Mouse (Mus musculus) retina, postnatal 1 day (tissue): ENCODE measurements at regions not wholly inside any gene's neighbourhood (a gene's known extent, or its start where the extent isn't known, plus 50 kb on each side); places are given as distances from the start of the nearest gene placed in this dataset.

Source experiments
- DNase-seq: peaks from one replicate; pipeline ENCODE4 v3.0.0-alpha.2; 2012

DNA sequence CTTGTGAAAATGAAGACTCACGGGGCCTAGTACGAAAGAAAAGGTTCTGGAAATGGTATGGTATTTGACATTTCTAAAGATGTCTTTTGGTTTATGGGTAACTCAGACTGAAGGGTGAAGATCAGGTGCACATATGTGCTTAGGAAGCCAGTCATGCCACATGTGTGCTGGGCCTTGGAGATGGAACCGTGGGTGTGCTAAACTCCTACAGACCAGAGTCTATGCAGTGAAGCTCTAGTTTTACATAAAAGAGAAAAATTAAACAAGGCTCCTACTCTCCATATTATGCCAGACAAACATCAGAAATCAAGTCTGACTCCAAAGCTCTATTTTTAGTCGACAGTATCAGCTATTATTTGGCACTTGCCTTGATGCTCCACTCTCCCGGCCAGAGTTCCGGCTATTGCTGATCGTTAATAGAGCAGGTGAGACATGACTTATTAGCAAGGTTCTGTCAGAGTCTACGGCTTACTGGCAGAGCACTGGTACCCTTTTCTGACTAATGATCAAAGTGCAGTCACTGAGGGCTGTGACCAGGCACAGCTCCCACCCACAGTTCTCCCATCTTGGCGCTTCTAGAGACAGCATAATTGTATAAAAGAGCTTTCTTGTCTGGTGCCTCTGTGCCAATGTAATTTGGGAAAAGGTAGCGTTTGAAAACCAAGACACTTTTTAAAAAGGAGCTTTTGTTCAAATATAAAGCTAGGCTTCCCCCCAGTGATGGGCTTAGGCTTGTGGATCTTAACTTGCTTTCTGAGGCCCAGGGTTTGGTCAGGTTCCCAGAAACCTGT, 119.2 kb upstream of the Ccdc122 start:
- no peak for DNase-seq

DNA sequence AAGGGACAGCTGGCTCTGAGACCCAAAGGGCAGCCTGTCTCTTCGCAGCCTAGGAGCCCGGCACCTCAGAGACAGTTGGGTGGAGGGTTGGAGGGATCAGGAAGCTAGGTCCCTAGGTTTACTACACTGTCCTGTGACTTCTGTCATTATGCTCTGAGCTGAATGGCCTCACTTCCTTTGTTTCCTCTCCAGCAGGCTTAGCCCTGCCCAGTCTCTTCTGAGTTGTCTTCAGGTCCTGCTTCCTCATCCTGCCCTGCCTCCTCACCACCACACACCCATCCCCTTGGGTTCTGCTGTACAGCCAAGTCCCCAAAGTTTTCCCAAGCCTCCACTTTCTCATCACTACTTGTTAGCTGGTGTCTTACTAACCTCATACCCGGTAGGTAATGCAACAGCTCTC, 122.7 kb upstream of the Ccdc122 start:
- no peak for DNase-seq

DNA sequence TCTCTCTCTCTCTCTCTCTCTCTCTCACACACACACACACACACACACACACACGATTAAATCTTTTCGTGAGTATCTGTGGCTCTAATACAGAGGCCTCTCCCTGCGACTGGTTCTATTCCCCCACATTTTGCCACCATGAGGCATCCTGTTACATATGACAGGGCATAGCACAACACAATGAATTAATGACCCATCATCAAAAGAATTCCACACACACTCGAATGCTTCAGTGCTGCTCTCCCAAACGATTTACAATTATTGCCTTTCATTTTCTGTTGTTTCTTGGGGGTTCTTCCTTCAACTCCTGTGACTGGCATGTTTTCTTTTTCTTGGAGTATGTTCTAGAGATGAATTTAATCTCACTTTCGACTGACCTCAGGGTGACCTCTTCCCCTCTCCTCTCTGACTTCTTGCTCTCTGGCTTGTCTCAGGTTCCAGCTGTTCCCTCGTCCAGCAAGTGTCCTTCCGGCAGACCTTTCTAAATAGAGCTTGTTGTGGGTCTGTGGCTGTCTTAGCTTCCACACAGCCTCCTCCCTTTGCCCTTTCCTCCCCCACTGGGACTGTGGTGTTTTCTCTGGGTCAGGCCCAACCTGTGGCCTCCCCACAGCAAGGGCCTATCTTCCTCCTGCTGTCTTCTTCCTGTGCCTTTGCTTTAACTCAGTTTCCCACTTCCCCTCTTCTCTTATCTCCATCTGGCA, 124.1 kb upstream of the Ccdc122 start:
- DNase-seq, result no peak

DNA sequence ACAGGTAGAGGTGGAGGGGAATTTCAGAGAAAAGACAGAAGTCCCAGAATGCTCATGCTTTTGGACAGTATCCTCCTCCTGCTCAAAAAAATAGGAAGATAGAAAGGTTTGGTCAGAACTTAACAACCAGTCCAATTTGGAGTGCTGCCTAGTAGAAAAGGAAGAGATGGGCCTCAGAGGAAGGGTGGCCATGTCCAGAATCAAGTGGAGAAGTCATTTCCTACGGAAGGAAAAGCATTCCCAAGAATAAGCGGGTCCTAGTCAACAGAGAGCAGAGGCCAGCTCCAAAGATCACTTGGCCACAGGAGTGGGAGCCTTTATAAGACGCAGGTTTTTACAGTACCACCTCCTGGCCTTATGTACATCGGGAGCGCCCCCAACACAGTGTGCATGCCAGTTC, 125.3 kb upstream of the Ccdc122 start:
- DNase-seq, result no peak

DNA sequence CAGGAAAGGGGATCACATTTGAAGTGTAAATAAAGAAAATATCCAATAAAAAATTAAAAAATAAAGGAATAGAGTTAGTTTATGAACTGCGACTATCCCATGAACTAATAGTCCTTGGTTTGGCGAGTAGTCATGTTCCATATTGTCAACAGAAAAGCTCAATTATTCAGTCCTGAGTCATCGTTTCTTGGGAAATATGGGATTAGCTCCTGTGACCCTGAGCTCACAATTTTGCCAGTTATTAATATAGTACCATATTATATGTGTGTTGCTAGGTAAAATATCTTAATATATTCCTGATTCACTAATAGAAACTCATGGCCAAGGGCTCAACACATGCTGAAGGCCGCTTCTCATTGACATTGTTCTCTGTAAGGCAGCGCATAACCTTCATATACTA, 126.4 kb upstream of the Ccdc122 start:
- no peak for DNase-seq

DNA sequence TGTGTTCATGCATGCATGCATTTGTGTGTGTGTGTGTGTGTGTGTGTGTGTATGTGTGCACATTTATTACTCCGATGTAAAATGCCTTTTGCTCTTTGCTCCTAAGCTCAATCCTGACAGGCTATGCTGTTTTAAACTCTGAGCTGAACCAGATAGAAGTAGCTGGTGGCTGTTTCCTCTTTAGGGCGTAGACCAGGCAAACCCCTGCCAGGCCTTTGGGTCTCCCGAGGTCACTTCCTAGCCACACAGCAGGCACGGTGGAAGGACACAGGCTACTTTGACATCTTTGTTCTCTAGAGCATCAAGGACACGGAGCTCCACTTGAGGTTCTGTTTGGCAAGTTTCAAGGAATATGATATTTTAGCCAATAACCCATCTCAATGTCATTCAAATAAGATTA, 128.6 kb upstream of the Ccdc122 start:
- no peak for DNase-seq

DNA sequence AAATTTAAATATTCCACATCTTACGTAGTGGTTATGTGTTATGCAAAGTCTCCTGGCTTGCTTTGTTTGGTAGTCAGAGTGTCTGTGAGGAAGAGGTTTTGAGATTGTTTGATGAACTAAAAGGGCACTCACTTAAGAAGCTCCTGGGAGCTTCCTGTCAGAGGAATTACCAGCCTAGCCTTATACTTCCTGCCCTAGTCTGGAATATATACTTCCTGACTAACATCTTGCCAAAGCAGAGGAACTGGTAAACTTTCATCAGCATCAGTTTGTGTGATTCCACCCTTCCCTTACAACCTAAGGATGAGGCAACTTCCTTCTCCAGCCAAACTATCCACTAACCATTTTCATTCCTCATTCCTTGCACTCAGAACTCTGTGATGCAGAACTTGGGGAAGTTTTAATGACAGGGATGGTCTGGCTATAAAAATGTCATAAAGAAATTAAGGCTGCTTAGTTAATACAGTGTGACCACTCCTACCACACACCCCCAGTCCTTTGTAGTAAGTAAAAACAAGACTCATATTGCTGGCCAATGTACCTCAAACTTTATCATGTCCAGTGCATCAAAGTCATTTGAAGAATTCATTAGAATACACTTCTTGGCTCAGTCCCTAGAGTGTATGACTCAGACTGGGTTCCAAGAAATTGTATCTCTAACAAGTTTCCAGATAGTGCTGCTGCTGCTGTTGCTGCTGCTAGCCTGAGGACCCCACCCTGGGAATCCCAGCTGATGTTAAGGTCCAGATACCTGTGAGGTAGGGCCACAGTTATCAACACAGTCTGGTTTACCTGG, 133.4 kb upstream of the Ccdc122 start:
- no peak for DNase-seq

DNA sequence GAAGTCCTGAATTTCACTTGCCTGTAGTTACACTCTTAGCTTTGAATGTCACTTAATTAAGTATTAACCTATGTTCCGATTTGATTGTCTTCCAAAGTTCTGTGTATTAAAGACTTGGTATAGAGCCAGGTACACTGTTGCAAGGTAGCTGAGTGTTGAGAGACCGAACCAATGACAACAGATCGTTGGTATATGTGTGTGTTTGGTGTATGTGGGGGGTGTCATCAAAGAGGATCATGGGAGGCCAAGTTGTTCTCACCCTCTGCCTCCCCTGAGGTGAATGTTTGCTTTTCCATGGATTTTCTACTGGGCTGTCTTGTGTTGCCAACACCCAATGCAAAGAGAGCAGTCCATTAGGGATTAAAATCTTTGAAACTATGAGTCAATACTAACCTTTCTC, 135.1 kb upstream of the Ccdc122 start:
- DNase-seq, result no peak

DNA sequence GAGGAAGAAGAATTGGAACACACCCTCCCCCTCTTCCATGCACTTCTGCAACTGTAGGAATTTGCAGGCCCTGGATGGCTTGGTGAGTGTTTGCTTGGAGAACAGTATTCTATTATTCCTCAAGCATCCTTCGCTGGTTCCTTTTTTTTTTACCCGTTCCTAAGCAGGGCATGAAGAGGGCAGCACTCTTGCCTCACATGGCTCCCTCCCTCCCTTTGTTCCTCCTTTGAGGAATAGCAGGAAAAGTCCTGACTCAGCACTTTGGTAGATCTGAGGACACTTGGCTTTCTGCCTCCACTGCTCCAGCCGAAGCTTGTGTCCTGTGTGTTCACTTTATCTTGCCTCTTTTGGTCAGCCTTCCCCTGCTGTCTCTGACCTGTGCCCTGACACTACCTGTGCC, 137.2 kb upstream of the Ccdc122 start:
- DNase-seq, result peak; percentile 18

DNA sequence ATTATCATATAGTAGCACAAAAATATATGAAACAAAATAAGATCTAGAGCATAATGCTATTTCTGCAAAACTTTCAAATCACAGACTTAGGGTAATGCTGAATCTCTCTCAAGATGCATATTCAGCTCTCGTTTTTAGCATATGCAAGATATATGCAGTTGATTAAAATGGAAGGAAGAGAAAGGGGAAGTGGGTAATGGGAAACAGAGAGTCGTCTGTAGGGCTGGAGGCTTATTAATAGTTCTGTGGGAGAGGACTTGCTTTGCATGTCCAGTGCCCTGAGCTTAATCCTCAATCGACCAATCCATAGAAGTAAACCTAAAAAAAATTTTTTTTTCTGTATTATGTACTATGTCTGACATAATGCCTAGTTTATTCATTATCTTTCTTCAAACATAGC, 148.9 kb upstream of the Ccdc122 start:
- no peak for DNase-seq

DNA sequence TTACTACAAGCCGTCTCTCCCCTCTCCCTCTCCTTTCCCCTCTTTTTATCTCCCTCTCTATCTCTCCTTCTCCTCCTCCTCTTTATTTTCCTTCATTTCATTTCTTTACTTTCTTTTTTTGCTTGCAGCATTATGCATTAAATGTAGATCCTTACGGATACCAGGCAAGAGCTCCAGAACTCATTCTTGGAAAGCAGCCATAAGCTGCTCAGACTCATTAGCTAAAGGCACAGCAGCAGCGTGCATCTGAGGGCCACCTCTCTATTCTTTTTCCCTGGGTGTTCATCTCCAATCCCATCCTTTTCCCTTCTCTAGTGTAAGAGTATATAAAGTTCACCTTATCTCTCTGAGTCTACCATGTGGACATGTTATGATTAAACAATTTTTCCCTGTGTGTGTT, 149.4 kb upstream of the Ccdc122 start:
- no peak for DNase-seq

DNA sequence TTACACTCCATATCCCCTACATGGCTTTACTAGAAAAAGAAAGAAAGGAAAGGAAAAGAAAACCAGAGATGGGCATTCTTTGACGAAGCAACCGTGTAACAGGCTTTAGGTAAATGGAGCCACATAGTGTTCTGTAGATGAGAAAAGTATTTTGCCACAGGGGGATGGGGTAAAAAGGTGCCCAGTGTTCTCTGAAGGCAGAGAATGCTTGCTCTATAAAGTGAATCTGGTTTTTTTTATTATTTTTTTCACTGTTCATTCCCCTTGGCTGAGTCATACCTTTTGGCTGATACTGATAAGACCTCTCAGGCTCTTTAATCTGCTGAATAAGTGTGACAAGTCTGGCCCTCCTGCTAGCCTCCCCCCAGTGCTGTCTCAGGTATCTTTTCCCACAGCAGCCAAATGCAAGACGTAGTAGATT, 153.3 kb upstream of the Ccdc122 start:
- DNase-seq, result no peak

DNA sequence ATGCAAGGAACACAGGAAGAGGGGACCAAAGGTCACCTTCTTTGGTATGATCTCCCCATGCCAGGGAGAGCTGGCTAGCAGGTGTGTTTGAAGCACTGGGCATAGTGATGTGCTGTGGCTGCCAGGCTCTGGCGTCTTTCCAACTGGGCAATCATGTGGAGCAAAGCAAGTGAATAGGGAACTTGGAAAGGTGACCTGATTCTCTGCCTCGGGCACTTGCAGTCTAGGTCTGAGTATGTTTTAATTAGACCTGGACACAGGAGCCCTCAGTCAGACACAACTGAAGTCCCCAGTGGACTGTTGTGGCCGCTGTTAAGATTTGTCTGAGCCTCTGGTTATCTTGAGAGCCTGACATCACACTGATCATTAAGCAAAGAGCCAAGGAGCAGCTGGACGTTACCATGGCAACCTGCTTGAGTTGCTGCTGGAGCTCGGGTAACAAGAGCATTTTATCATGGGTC, 153.8 kb upstream of the Ccdc122 start:
- peak; percentile 90 for DNase-seq

DNA sequence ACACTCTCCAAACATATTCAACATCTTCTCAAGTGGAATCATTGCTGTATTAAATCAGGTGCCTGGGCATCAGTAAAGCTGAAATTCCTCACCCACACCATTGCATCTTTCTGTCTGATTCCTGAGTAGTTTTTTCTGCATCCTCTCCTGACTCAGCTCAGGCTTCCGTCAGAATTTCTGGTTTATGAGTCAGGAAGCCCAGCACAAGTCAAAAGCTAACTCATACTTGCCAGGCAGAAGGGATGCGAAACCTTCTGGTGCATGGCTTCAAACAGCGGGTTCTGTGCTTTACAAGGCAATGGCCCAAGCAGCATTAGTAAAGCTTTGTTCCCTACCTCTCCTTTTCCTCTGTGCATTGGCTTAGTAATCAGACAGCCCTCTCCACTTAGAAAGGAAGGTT, 155.7 kb upstream of the Ccdc122 start:
- no peak for DNase-seq

DNA sequence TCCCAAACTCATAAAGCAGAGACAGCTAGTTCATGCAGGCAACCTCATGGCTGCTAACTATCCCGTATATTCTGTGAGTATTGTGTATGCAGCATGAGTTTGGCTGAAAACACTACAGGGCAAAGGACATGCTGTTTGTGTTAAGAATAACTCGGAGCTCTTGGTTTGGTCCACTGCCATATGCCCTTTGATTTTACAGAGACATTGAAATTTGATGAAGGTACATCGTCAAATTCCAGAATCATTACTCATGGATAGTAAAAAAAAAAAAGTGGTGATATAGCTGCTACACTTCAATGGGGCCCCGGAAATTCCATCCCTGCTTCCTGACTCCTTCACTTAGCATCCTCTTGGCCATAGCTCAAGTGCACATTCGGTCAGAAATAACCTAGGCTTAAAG, 159.3 kb upstream of the Ccdc122 start:
- no peak for DNase-seq

DNA sequence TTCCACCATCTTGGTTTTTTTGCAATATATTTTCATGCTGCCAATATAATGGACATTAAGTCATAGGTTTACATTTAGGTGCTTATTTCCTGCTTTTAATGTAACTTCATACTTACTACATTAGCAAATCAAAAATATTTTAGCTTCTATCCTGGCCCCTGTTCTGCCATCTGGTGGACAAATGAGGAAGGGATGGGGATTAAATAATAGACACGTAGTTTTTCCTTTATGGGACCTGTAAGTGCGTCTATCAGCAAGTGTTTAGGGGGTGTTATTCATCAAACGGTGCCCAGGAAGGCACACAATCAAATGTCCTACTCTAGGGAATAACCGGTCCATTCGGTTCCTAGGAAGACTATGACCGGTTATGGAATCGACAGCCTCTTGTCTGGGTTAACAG, 160.6 kb upstream of the Ccdc122 start:
- DNase-seq, result peak; percentile 67

DNA sequence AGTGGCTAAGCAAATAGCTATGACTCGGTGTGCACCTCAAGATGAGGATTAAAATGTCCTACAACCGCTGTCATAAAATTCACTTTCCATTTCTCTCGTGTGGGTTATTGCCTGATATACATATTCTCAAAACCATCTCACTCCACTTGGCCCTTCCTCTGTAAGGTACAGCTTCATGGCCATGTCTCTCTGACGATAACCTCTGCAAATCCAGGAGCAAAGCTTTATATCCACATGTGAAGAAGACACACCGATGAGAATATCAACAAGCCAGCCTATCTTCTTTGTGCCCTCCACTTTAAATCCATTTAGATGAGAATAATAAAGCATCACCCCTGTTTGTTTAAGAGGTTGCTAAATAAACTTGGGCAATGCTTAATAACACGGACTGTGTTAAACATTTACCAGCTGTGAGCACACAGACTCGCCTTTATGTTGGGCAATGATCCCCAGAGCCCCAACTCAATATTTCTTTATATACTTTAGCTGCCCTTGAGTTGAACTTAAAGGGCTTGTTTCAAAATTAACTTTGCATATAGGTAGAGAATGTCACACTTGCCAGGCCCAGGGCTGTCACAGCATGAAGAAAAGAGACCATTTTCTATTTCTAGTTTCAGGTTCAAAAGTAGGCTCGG, 161.2 kb upstream of the Ccdc122 start:
- no peak for DNase-seq

DNA sequence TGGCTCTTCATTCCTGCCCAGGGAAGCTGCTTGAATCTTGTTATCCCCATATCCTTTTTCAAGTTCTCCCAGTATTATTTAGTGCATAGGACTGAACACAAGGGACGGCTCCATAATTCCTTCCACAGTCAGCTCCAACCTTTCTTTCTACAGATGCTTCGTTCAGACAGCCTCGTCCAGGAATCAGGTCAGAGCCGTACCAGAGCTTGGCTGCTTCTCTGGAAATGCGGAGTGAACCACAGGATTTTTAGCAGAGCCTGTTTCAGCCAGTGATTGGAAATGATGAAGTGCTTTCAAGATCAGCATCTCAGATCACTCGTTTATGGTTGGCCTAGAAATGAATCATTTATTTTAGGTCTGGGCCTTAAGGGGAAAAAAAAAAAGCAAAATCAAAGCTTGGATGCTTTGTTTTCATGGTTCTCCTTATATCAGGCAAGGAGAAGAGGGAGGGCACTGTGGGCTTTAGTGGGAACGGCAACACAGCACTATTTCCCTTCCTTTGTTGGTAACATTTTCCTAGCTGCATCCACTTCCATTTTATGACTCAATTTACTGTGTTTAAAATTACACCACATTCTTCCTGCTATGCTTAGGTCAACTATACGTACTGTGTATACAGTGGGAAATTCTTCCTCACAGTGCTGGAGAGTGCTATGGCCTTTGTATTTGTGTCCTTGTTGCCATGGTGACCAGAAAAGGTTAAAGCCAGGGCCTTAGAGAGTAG, 161.9 kb upstream of the Ccdc122 start:
- peak; percentile 69 for DNase-seq

DNA sequence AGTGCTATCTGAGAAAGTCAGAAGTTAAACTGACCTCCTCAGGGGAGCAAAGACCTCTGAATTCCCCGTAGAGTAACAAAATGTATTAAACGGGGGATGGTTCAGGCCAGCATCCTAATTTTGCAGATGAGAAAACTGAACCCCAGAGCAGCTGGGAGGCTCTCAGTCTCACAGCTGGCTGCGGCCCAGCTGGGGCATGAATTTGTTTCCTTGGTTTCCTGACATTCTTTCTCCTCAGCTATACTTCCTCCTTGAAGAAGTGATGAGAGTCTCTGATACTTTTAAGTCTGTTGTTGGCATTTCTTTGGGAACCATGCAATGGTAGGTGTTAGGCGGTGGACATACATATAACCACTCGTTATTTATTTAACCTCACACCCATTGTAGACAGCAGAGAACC, 162.9 kb upstream of the Ccdc122 start:
- no peak for DNase-seq

DNA sequence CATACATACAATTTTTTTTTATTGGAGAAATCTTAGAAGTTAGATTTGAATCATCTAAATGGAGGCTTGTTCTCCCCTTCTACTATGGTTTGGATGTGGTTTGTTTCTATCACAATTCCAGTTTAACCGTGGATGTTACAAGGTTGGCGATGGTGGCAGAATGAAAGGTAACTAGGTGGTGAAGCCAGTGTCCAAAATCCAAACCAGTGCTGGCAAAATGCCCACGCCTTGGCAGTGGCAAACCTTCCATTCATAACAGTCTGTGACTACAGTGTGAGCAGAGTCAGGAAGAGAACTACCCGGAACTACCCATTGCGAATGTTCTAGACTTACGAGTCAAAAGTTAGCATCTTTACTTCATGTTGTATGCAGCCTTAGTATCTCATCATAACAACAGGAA, 163.6 kb upstream of the Ccdc122 start:
- no peak for DNase-seq

DNA sequence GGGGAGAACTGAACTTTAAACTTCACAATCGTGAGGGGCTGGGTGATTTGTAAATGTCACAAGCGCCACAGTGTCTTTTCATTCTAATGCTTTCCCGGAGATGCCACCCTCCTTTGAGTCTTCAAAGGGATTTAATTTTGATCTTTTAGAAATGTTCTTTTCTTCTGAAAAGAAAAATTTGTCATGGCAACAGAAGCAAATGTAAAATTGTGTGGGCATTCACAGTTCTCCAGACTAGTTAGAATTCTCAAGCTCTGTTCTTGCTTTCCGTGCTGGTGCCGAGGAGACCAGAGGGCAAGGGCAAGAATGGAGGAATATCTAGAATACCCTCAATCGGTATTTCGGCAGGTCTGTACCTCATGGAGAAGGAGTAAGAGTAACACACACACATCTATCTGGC, 164.1 kb upstream of the Ccdc122 start:
- DNase-seq, result no peak

DNA sequence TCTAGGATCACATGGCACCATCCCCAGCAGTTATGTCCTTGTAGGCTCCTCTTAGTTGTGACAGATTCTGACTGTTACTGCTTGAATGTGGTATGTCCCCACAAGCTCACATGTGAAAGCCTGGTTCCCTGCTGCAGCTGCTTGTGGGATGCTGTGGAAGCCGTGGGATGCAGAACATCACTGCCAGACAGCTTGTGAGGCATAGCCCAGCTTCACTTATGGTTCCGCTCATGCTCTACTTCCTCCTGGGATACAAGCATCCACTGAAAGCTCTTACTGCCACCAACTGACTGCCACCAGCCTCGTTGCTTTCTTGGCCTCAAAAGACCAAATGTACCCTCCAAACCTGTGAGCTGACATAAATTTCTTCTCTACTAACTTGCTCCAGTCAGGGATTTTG, 167.7 kb upstream of the Ccdc122 start:
- no peak for DNase-seq

DNA sequence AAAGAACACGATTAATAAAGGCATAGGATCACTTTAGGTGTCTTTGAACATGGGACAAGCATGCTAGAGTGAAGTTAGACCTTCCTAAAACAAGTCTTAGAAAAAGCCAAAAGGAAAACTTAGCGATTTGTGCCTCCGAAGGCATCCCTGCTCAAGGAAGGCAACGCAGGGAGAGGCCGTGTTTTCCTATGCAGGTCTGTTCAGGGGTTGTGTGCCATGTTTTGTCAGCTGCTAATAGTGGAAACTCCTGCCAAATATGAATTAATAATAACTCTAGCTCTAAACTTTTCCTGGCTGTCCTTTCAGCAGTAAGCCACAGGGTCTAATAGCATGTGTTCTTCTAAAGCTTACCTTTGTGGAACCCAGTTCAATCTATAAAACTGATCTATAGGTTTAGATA, 168.4 kb upstream of the Ccdc122 start:
- no peak for DNase-seq
